Mouse (Mus musculus) embryonic facial prominence, embryonic 12.5 days (tissue): ENCODE results near the gene Gtf3c5. TPM values are rescaled to one million over a fixed set of nuclear protein-coding genes. Genes with fewer than 3 reads are reported as not detected.
A peak's percentile ranks its signal among the peaks of the same experiment; 100 is the strongest.

Source experiments
- ATAC-seq: fragments of 200-750 bp; cut with Nextera tagmentation; 2 replicates; pipeline ENCODE4 v1.8.0; 2017; ENCODE audit not compliant: insufficient number of reproducible peaks, insufficient read depth, low FRiP score, low TSS enrichment
- H3K27ac ChIP-seq: fragments of 300-500 bp; sonication (generic); 2 replicates; pipeline ENCODE4 v1.5.1; 2016; ENCODE audit warnings: mild to moderate bottlenecking
- H3K27me3 ChIP-seq: fragments of 300-500 bp; sonication (generic); 2 replicates; pipeline ENCODE4 v1.6.1; 2016; ENCODE audit warnings: mild to moderate bottlenecking, moderate library complexity
- H3K36me3 ChIP-seq: fragments of 300-500 bp; sonication (generic); 2 replicates; pipeline ENCODE4 v1.6.1; 2016; ENCODE audit warnings: mild to moderate bottlenecking
- H3K4me1 ChIP-seq: fragments of 300-500 bp; sonication (generic); 2 replicates; pipeline ENCODE4 v1.6.1; 2016
- H3K4me2 ChIP-seq: fragments of 300-500 bp; sonication (generic); replicated peaks from 2 replicates; pipeline ENCODE4 v1.6.1; 2016; ENCODE audit warnings: mild to moderate bottlenecking, moderate library complexity
- H3K4me3 ChIP-seq: fragments of 300-500 bp; sonication (generic); 2 replicates; pipeline ENCODE4 v1.5.1; 2016; ENCODE audit warnings: mild to moderate bottlenecking
- H3K9ac ChIP-seq: fragments of 300-500 bp; sonication (generic); 2 replicates; pipeline ENCODE4 v1.6.1; 2016; ENCODE audit warnings: mild to moderate bottlenecking, moderate library complexity
- H3K9me3 ChIP-seq: fragments of 300-500 bp; sonication (generic); 2 replicates; pipeline ENCODE4 v1.6.1; 2016; ENCODE audit warnings: mild to moderate bottlenecking, moderate library complexity
- WGBS: fragments of 180-500 bp; shearing (Covaris S2); methylation state at CpG from one replicate; pipeline ENCODE4 v1.1.7; 2016; 5-methylcytosine and 5-hydroxymethylcytosine counted together
- polyA plus RNA-seq: library from polyadenylated mRNA; unstranded; fragments of >200 nt; fragmentation: Nextera tagmentation; extraction: Ambion mirVana; gene quantifications from 2 replicates; pipeline ENCODE4 v1.2.1, GENCODE M21; 2016

The Gtf3c5 gene
- polyA plus RNA-seq, 1 experiment from 2014 or later: 53.6 TPM

DNA sequence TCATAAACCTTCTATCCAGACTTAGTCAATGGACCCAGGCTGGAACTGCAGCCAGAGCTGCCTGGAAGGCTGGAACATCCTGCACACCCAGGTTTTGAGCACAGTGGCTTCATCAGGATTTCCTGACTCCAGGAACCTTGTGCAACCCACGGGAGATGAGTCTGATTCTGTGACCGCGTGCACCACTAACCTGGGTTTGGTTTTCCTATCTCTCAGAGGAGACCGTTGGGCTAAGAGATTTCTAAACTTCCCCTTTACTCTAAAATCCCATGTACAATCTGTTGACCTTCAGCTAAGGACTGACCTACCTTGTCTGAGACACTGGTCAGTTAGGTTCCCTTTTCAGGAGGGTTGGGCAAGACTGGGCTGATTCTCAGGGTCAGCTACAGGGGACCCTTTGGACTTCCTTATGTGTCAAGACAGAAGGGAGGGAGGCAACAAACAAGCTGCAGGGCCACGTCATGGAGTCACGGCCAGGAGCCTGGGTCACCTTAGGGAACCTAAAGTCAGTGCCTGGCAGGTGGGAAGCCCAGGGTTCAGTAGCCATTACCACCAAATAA is 35.3 kb upstream of the Gtf3c5 start:
- no peak overlapping the region for H3K27ac ChIP-seq
- H3K4me1 ChIP-seq: peaks cover 4% of the 10 kb centered on the region; the same call in 1 of the 2 replicates
- ATAC-seq: no peak
- H3K9ac ChIP-seq: no peak overlapping the region
- no peaks in the 10 kb centered on the region for H3K9me3 ChIP-seq
- WGBS: 87% methylated on average over 6 of the region's 6 CpGs
- H3K4me2 ChIP-seq: no peak overlapping the region
- H3K27me3 ChIP-seq: peaks cover 25% of the 10 kb centered on the region
- no peaks in the 10 kb centered on the region for H3K36me3 ChIP-seq
- H3K4me3 ChIP-seq: no peak overlapping the region

- Histone ChIP-seq H3K27ac (no peak overlapping the region), H3K4me3 (no peak overlapping the region), H3K36me3 (no peaks in the 10 kb centered on the region), H3K9ac (no peak overlapping the region), H3K9me3 (no peaks in the 10 kb centered on the region), H3K4me2 (no peak overlapping the region), H3K4me1 (peaks cover 3% of the 10 kb centered on the region; the same call in 1 of the 2 replicates), H3K27me3 (peaks cover 22% of the 10 kb centered on the region)
- WGBS: 71% methylated on average over 8 of the region's 8 CpGs
- no peak for ATAC-seq
Measured at GRCm38 (mm10) chr2:28617498-28618486, 34.2 kb upstream of the Gtf3c5 start.

DNA sequence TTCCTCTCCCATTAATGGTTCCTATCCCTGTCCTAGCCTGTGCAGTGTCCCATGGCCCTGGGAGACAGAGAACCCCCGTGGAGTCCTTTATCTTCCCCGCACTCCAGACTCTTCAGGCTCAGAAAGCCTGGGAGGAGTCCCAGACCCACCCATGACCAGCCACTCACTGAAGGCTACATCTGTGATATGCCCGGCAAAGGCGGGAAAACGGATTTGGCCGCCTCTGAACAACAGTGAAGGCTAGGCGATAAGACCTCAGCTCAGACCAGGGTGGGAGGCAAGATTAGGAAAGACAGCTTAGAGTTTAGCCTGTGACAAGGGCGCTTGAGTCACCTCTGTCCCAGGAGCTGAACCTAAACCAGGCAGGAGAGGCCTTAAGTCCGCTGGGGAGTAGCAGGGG is 33.3 kb upstream of the Gtf3c5 start:
- H3K4me3 ChIP-seq: no peak overlapping the region
- H3K9me3 ChIP-seq: no peaks in the 10 kb centered on the region
- H3K4me1 ChIP-seq: no peaks in the 10 kb centered on the region
- WGBS: 78% methylated on average over 9 of the region's 9 CpGs
- no peak overlapping the region for H3K27ac ChIP-seq
- H3K4me2 ChIP-seq: no peak overlapping the region
- peaks cover 14% of the 10 kb centered on the region for H3K27me3 ChIP-seq
- no peaks in the 10 kb centered on the region for H3K36me3 ChIP-seq
- ATAC-seq: no peak
- H3K9ac ChIP-seq: no peak overlapping the region

DNA sequence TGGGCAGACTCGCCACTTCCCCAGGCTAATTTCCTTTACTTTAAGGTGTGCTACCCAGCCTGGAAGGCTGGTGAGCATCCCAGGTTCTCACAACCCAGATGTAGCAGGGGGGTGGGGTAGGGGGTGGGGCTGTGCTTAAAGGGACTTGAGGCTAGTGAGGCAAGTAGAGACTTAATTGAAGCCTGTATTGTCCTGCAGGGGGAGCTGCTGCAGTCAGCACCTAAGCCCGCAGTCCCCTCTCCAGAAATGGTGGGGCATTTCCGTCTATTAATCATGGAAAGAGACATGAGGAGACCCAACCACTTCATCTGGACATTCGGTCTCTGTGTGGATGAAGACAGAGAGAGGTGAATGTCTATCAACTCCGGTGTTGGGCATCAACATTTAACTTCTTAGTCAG is 32.8 kb upstream of the Gtf3c5 start:
- H3K36me3 ChIP-seq: no peaks in the 10 kb centered on the region
- H3K4me3 ChIP-seq: no peak overlapping the region
- no peaks in the 10 kb centered on the region for H3K4me1 ChIP-seq
- no peak overlapping the region for H3K9ac ChIP-seq
- peaks cover 8% of the 10 kb centered on the region for H3K27me3 ChIP-seq
- WGBS: 33% methylated on average over 5 of the region's 5 CpGs
- H3K9me3 ChIP-seq: no peaks in the 10 kb centered on the region
- H3K4me2 ChIP-seq: no peak overlapping the region
- ATAC-seq: no peak
- no peak overlapping the region for H3K27ac ChIP-seq

DNA sequence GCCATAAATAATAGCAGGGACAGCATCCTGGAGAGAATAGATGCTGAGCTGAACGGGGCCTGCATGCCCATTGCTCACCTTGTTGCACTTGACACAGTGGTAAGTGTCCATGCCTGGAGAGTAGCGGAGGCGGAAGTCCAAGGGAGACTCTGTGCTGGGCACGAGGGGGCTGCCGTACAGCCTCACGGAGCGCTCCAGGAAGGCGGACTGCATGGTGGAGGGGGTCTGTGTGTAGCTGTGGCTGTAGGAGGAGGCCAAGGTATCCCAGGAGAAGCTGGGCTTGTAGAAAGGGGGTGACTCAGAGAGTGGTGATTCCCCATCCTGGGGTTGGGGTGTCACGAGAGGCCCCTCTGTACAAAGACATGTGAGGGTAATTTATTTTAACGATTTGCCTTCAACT is 30.0 kb upstream of the Gtf3c5 start:
- 92% methylated on average over 10 of the region's 10 CpGs for WGBS

GRCm38 (mm10) chr2:28612436-28613063 is 29.0 kb upstream of the Gtf3c5 start:
- H3K36me3 ChIP-seq: no peaks in the 10 kb centered on the region
- H3K4me3 ChIP-seq: no peak overlapping the region
- WGBS: 58% methylated on average over 10 of the region's 10 CpGs
- no peaks in the 10 kb centered on the region for H3K9me3 ChIP-seq
- ATAC-seq: no peak
- no peaks in the 10 kb centered on the region for H3K27me3 ChIP-seq
- no peak overlapping the region for H3K9ac ChIP-seq
- peaks cover 2% of the 10 kb centered on the region; the same call in 1 of the 2 replicates for H3K4me1 ChIP-seq
- H3K27ac ChIP-seq: no peak overlapping the region
- no peak overlapping the region for H3K4me2 ChIP-seq

More for the DNA sequence above, 30.0 kb upstream of the Gtf3c5 start:
- no peak overlapping the region for H3K27ac ChIP-seq
- H3K36me3 ChIP-seq: no peaks in the 10 kb centered on the region
- no peaks in the 10 kb centered on the region for H3K27me3 ChIP-seq
- no peak for ATAC-seq
- no peak overlapping the region for H3K4me2 ChIP-seq
- H3K4me1 ChIP-seq: peaks cover 2% of the 10 kb centered on the region; the same call in 1 of the 2 replicates
- no peak overlapping the region for H3K4me3 ChIP-seq
- H3K9me3 ChIP-seq: no peaks in the 10 kb centered on the region
- H3K9ac ChIP-seq: no peak overlapping the region

DNA sequence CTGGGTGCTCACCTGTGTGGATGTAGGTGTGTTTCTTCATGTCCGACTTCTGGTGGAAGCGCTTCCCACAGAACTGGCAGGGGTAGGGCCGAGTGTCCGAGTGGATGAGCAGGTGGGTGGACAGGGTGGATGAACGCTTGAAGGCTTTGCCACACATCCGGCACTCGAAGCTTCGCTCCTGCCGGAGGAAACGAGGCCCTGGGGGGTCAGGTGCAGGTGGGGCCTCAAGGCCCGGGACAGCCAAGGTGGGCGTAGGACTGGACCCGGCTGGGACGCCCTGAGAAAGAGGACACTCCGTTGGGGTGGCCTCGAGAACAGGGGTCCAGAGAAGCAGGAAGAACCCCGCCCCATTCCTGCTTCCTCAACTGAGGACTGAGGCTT is 27.8 kb upstream of the Gtf3c5 start:
- 80% methylated on average over 17 of the region's 17 CpGs for WGBS

DNA sequence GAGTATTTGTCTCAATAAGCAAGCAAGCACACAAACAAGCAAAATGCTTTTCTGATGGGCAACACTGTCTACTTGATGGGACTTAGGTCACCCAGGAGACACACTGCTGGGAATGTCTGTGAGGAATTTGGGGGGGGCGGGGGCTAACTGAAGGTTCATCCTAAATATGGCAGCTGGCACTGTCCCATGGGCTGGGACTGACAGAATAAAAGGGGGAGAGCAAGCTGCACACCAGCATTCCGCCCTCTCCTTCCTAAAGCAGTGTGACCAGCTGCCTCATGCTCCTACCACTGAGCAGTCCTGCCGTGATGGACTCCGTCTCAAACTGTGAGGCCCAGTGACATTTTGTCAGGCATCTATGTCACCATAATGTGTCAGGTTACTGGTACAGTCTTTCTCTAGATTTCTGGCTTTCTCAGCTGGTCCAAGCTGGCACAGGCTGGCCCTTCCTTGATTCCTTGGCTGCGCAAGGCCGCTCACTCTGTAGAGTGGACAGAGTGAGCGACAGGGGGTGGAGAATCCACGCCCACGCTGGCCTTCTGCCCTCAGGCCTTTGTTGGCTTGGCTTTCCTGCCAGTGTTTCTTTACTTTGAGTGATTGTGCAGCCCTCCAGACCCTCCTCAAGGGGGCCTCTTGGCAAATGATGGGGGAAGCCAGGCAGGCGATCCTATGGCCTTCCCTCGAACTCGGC is 27.3 kb upstream of the Gtf3c5 start:
- Histone ChIP-seq H3K27me3 (no peaks in the 10 kb centered on the region), H3K9me3 (no peaks in the 10 kb centered on the region), H3K4me2 (no peak overlapping the region), H3K9ac (no peak overlapping the region), H3K36me3 (no peaks in the 10 kb centered on the region), H3K4me3 (no peak overlapping the region), H3K4me1 (peaks cover 2% of the 10 kb centered on the region; the same call in 1 of the 2 replicates), H3K27ac (no peak overlapping the region)
- 71% methylated on average over 12 of the region's 12 CpGs for WGBS
- ATAC-seq: peak; percentile 19; the same call in 1 of the 2 replicates

More for the DNA sequence above, 27.8 kb upstream of the Gtf3c5 start:
- no peaks in the 10 kb centered on the region for H3K27me3 ChIP-seq
- H3K36me3 ChIP-seq: no peaks in the 10 kb centered on the region
- no peak overlapping the region for H3K9ac ChIP-seq
- peaks cover 2% of the 10 kb centered on the region; the same call in 1 of the 2 replicates for H3K4me1 ChIP-seq
- no peak overlapping the region for H3K27ac ChIP-seq
- no peak overlapping the region for H3K4me3 ChIP-seq
- no peak for ATAC-seq
- H3K4me2 ChIP-seq: no peak overlapping the region
- H3K9me3 ChIP-seq: no peaks in the 10 kb centered on the region

- no peak for ATAC-seq
- 91% methylated on average over 10 of the region's 10 CpGs for WGBS
Measured at GRCm38 (mm10) chr2:28609851-28610250, 26.3 kb upstream of the Gtf3c5 start.

GRCm38 (mm10) chr2:28607341-28608165 is 24.0 kb upstream of the Gtf3c5 start:
- Histone ChIP-seq H3K27ac (no peak overlapping the region), H3K4me1 (peaks cover 2% of the 10 kb centered on the region; the same call in 1 of the 2 replicates), H3K9me3 (no peaks in the 10 kb centered on the region), H3K4me3 (no peak overlapping the region), H3K27me3 (no peaks in the 10 kb centered on the region), H3K9ac (no peak overlapping the region), H3K36me3 (no peaks in the 10 kb centered on the region), H3K4me2 (no peak overlapping the region)
- no peak; the same call in 1 of the 2 replicates for ATAC-seq
- 44% methylated on average over 10 of the region's 10 CpGs for WGBS

More at GRCm38 (mm10) chr2:28609851-28610250, 26.3 kb upstream of the Gtf3c5 start:
- H3K4me1 ChIP-seq: peaks cover 2% of the 10 kb centered on the region; the same call in 1 of the 2 replicates
- H3K4me3 ChIP-seq: no peak overlapping the region
- no peak overlapping the region for H3K4me2 ChIP-seq
- no peak overlapping the region for H3K9ac ChIP-seq
- no peaks in the 10 kb centered on the region for H3K27me3 ChIP-seq
- no peak overlapping the region for H3K27ac ChIP-seq
- H3K9me3 ChIP-seq: no peaks in the 10 kb centered on the region
- H3K36me3 ChIP-seq: no peaks in the 10 kb centered on the region
